Mouse (Mus musculus) Muller cell, postnatal 12 days (primary cell): ENCODE data around the gene Tmem254c.
"Not testable (repeated sequence)": the region's sequence is repeated elsewhere in the genome, so short reads cannot be mapped to it uniquely, and the experiment has no call there.

Experiments used
- DNase-seq: peaks from one replicate; pipeline ENCODE4 v3.0.0-alpha.2; 2015; ENCODE audit errors: inconsistent ontology term

The Tmem254c gene

GRCm38 (mm10) chr14:26067325-26067633 is at the start of gene Tmem254c:
Gene Tmem254c (minus strand): TSS chr14:26067355.
- DNase-seq = not testable (repeated sequence)

GRCm38 (mm10) chr14:26097622-26098021 is 30.5 kb upstream of the Tmem254c start:
- DNase-seq = not testable (repeated sequence)

- DNase-seq = not testable (repeated sequence)
Observed at GRCm38 (mm10) chr14:26081997-26082396, 14.8 kb upstream of the Tmem254c start, which contains the start of gene Cphx3. Gene Cphx3 (plus strand): TSS chr14:26082297.

- not testable (repeated sequence) for DNase-seq
Observed at GRCm38 (mm10) chr14:26081216-26081615, 14.1 kb upstream of the Tmem254c start, which contains the start of gene Cphx2. Gene Cphx2 (plus strand): TSS chr14:26081516.

GRCm38 (mm10) chr14:26076620-26077390 is 9.7 kb upstream of the Tmem254c start:
- DNase-seq = not testable (repeated sequence)

DNA sequence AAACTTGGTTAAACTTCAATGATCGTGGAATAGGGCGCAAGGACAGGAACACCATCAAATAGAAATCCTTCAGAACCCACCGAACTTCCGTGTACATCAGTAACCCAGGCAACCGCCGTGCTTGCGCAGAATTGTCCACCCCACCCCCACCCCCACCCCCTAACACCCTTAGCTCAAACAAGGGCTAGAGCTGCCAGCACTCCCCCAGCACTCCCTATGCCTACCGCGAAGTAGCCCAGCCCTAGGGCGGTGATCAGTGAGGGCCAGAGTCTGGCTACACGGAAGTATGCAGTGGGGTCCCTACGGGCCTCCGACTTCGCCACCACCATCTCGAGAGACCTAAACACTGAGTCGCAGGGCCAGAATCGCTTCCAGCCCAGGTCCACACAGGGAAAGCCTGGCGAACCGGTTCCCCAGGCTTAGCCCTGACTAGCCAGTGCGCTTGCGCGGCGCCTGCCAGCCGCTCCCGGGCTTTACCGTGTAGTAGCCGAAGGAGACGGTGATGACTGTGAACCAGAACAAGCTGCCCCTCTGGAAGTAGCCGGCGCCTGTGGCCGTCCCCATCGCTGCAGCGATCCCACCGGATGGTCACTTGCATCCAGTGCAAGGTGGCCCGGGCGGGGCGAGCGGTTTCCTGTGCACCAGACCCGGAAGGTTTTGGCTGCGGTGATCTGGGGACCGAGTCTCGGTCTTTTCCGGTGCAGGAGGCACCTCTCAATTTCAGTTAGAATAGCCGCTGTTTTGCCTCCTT is 406 bp downstream of the Tmem254c start:
- not testable (repeated sequence) for DNase-seq

DNA sequence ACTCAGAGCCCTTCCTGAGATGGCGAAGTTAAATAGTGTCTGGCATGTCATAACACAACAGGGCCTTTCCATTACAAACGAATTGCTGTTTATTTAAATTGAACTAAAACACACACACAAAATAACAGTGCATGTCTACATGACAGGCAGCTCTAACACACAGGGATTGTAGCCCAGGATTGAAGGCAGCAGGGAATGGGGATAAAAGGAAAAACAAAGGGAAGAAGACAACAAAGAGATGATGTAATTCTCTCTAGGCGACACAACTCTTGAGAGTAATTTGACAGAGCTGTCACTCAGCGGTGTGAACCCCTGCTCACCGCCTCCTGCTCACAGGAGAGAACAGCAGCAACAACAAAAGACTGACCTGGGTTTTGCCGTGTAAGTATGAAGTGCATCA is 7.8 kb downstream of the Tmem254c start:
- DNase-seq = not testable (repeated sequence)

DNA sequence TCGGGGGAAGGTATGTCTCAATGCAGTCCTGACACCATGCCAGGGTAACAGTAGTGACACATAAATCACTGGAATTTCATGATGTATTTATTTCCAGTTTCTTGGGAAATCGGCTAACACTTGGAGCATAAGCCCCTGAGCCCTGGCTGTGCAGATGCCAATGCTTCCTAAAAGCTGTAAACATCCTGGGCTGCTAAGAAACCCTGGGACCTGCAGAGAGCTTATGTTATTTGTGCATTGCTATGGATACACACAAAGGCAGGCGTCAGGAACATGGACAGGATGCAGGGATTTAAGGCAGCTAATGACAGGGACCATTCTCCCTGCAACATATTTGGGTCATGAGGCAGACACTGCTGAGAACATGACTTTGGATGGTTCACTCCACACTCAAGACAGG is 9.0 kb downstream of the Tmem254c start:
- DNase-seq = not testable (repeated sequence)

- DNase-seq = not testable (repeated sequence)
Observed at GRCm38 (mm10) chr14:26048767-26049166, 18.4 kb downstream of the Tmem254c start.

DNA sequence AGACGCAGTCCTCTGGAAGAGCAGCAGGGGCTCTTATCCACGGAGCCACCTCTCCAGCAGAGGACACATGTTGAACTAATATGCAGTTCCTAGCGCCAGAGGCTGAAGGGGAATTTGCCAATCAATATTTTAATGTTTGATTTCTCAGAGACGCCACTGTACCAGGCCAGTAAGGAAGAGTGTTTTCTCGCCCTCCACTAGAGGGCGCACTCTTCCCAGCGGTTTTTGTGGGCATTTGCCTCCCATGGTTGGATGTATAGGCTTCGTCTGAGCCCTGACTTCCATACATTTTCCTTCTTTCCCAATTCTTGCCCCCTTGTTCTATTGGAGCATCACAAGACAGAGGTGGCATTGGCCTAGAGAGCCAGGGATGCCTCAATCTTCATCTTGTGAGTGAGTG is 20.1 kb downstream of the Tmem254c start:
- DNase-seq = not testable (repeated sequence)

DNA sequence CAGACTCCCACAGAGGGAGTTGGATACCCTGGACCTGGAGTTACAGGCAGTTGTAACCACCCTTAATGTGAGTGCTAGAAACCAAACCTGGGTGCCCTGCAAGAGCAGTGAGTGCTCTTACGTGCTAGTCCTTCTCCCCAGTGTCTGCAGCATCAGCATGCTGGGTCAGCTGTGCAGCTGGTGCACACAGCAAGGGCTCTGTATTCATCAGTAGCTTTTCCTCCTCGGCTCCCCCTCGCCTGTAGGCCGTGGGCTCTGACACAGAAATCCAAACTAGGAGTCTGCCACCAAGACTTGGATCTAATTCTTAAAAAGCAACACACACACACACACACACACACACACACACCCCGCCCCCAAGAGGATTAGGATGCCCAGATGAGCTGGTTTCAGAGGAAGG is 22.1 kb downstream of the Tmem254c start:
- DNase-seq = not testable (repeated sequence)

DNA sequence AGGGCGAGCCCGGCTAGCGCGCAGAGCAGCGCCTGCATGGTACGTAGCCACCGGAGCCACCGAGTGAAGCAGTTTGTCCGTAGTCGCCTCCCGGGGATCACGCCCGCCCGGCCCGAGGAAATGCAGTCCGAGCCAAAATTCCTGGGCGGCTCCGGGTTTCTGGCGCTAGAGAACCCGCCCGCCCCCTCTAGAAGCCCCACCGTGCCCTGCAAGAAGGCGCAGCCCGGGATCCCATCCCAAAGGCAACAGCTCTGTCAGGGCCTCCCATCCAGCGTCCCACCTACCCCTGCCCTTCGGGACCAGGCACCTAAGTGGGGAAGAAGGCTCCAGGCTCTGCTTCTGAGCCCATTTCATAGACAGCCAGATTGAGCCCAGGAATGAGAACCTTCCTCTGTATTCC is 24.5 kb downstream of the Tmem254c start, which contains the start of gene Gm9780:
Gene Gm9780 (minus strand): TSS at position 101 of the 400 bp plus-strand sequence.
- not testable (repeated sequence) for DNase-seq

DNA sequence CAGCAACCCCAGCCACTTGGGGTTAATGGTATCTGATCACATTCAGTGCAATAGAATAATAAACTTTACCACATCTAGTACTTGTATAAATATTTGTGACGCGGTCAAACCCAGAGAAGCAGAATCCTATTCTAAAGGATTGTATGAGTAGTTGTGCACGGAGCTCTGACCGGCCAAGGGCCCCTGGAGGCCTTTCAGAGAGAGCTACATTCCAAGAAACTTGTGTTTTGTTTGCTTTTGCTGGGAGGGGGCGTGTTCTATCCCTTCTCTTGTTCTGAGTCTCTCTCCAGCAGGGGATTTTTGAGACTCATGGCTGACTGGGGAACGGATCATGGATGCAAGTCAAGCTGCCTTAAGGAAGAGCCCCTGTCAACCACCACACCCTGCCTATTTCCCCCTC is 31.7 kb downstream of the Tmem254c start:
- not testable (repeated sequence) for DNase-seq

- DNase-seq = not testable (repeated sequence)
Observed at GRCm38 (mm10) chr14:26034364-26034763, 32.8 kb downstream of the Tmem254c start.

GRCm38 (mm10) chr14:26025653-26026052 is 41.5 kb downstream of the Tmem254c start:
- not testable (repeated sequence) for DNase-seq

DNA sequence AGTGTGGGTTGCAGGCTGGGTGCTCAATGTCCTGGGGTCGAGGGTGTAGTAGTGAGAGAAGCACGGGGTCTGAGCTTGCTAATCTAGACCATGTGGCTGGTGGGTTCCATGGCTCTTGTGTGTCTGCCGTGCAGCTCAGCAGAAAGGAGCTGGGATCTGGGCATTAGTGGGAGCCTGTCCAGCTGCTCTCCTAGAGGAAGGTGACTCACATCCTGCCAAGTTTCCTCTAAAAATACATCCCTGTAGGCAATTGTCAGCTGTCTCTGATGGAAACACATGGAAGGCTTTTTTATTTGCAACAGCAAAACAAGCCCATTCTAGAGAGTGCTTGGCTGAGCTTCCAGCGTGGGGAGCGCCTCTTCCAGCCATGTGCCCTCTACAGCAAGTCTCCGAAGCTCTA is 44.3 kb downstream of the Tmem254c start:
- not testable (repeated sequence) for DNase-seq

DNA sequence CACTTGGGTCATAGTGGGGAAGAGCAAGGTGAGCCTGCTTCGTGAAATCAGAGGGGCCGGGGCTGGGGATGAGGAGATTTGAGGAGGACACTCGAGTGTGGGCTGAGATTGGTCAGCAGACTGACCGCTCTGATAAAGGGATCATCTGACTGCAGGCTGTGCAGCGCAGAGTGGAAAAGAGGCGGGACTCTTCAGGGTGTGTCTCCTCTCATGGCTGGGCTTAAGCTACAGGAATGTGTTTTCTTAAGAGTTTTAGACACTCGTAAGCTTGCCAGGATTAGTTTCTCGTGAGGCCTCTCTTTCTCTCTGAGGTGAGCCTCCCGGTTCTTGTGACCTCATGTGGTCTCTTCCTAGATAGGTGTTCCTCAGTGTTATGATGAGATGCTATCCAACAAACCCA is 45.6 kb downstream of the Tmem254c start:
- DNase-seq = not testable (repeated sequence)

- not testable (repeated sequence) for DNase-seq
Observed at GRCm38 (mm10) chr14:26016414-26016813, 50.7 kb downstream of the Tmem254c start.
